ENCODE assay signal across 27 mouse cellular contexts in the genomic region with DNA sequence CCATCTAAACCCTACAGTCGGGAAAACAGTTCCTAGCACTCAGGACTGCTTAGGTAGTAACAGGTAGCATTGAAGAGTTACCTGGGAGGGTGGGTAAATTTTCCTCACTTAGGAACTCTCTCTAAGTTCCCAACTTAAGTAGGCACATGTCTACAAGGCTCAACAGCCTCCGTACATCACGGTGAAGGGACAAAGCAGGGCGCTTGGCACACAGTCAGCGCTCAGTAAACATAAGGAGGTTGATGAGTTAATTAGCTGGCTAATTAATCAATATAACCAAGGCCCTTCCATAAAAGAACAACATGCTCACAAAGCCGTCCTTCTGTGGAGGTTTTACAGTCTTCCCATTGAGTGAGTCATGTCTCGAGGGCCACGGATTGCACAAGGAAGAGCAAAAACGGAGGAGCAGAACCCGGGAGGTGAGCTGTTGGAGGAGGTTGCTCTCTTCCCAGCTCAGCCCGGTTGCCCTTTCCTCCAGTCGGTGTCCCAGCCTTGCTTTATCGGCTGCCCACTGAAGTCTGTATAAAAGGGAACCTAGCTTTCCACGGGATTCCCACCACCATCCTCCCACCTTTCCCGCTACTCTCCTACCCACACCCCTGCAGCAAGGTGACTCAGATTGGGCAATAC.
DNase-seq lines count a peak whose midpoint lies in the region; ATAC-seq lines count a peak whose summit lies in the region.
"Had no signal": no experiment of that assay in that cellular context is flagged by ENCODE, and none has a peak within 500 bp of the region (broad histone marks: within the 10 kb centered on the region; RNA-seq: fewer than 3 reads in every experiment).

No protein-coding gene starts in this region.

- peaks cover 44% of the 10 kb centered on the region for H3K27me3 ChIP-seq in forebrain, embryonic 13.5 days
- H3K27me3 ChIP-seq in forebrain, embryonic 15.5 days = peaks cover 19% of the 10 kb centered on the region
- no peaks in the 10 kb centered on the region for H3K27me3 ChIP-seq in intestine, embryonic 15.5 days (replicated peaks)
- H3K27me3 ChIP-seq: CH12.LX; embryonic facial prominence, embryonic 13.5 days; hindbrain, embryonic 12.5 days; limb, embryonic 12.5 days; liver, embryonic 15.5 days; neural tube, embryonic 12.5 days had no signal

- 61% methylated on average over 15 of the region's 15 CpGs for WGBS in forebrain, embryonic 13.5 days
- WGBS in forebrain, embryonic 15.5 days = 49% methylated on average over 15 of the region's 15 CpGs
- 80% methylated on average over 15 of the region's 15 CpGs for WGBS in intestine, embryonic 15.5 days

- H3K27ac ChIP-seq in forebrain, embryonic 13.5 days = no peak overlapping the region
- H3K27ac ChIP-seq in forebrain, embryonic 15.5 days (replicated peaks) = no peak overlapping the region
- no peak overlapping the region for H3K27ac ChIP-seq in intestine, embryonic 15.5 days
- H3K27ac ChIP-seq: embryonic facial prominence, embryonic 13.5 days; hindbrain, embryonic 12.5 days; layer of hippocampus, adult 2 months; left cerebral cortex, adult 2 months; limb, embryonic 12.5 days; liver, embryonic 15.5 days; midbrain, embryonic 10.5 days; neural tube, embryonic 12.5 days had no signal

- 0 out of 2 replicates have a peak, but pooled peaks cover 5% of the 10 kb centered on the region for H3K4me1 ChIP-seq in forebrain, embryonic 13.5 days
- no peaks in the 10 kb centered on the region for H3K4me1 ChIP-seq in forebrain, embryonic 15.5 days
- no peaks in the 10 kb centered on the region for H3K4me1 ChIP-seq in intestine, embryonic 15.5 days (replicated peaks)
- H3K4me1 ChIP-seq: liver, embryonic 15.5 days; neural tube, embryonic 12.5 days had no signal

- DNase-seq in adrenal gland, adult (ENCODE audit: inconsistent age in 2 of 2, low spot score in 1 of 2) = peak; percentile 72 to 87
- no peak for DNase-seq in adrenal gland, postnatal 4 days (ENCODE audit: low spot score in 2 of 2)
- no peak for DNase-seq in testis, postnatal 14 days (ENCODE audit: low spot score)
- no peak for DNase-seq in kidney, adult 18-20 months
- DNase-seq: cerebellum, adult 18-20 months; cerebellum, postnatal 10 days; gastrocnemius, postnatal 10 days; heart, postnatal 36 days; kidney, adult 2 months; kidney, postnatal 36 days; lung, embryonic 14.5 days; right cerebral cortex, postnatal 4 days had no signal

- no peak overlapping the region for H3K4me2 ChIP-seq in forebrain, embryonic 13.5 days
- no peak overlapping the region for H3K4me2 ChIP-seq in forebrain, embryonic 15.5 days (replicated peaks)
- no peak overlapping the region for H3K4me2 ChIP-seq in intestine, embryonic 15.5 days (replicated peaks)
- H3K4me2 ChIP-seq: embryonic facial prominence, embryonic 13.5 days; heart, embryonic 11.5 days; hindbrain, embryonic 12.5 days; limb, embryonic 12.5 days; liver, embryonic 15.5 days; lung, embryonic 14.5 days; neural tube, embryonic 12.5 days had no signal

- H3K36me3 ChIP-seq in forebrain, embryonic 13.5 days (ENCODE audit: poor library complexity, severe bottlenecking) = no peaks in the 10 kb centered on the region
- H3K36me3 ChIP-seq in forebrain, embryonic 15.5 days = no peaks in the 10 kb centered on the region
- H3K36me3 ChIP-seq in intestine, embryonic 15.5 days = no peaks in the 10 kb centered on the region
- H3K36me3 ChIP-seq: embryonic facial prominence, embryonic 13.5 days; hindbrain, embryonic 12.5 days; limb, embryonic 12.5 days; liver, embryonic 15.5 days; midbrain, embryonic 10.5 days; neural tube, embryonic 12.5 days had no signal

- ATAC-seq in forebrain, embryonic 13.5 days = peak; percentile 38; the same call in 1 of the 2 replicates
- ATAC-seq in forebrain, embryonic 15.5 days (replicated peaks) = no peak
- peak; percentile 71 for ATAC-seq in intestine, embryonic 15.5 days
- ATAC-seq: activated CD4-positive, CD25-positive, alpha-beta regulatory T cell, adult 4 months; midbrain, embryonic 16.5 days had no signal

- no peaks in the 10 kb centered on the region for H3K9me3 ChIP-seq in forebrain, embryonic 13.5 days (replicated peaks)
- H3K9me3 ChIP-seq in forebrain, embryonic 15.5 days = no peaks in the 10 kb centered on the region
- H3K9me3 ChIP-seq in intestine, embryonic 15.5 days = no peaks in the 10 kb centered on the region
- H3K9me3 ChIP-seq: embryonic facial prominence, embryonic 13.5 days; hindbrain, embryonic 12.5 days; limb, embryonic 12.5 days; liver, embryonic 15.5 days; midbrain, embryonic 10.5 days; neural tube, embryonic 12.5 days had no signal

- H3K4me3 ChIP-seq in forebrain, embryonic 13.5 days = no peak overlapping the region
- H3K4me3 ChIP-seq in forebrain, embryonic 15.5 days = no peak overlapping the region
- H3K4me3 ChIP-seq in intestine, embryonic 15.5 days (replicated peaks) = no peak overlapping the region
- H3K4me3 ChIP-seq: embryonic facial prominence, embryonic 13.5 days; hindbrain, embryonic 12.5 days; layer of hippocampus, adult 2 months; left cerebral cortex, adult 2 months; limb, embryonic 12.5 days; liver, embryonic 15.5 days; midbrain, embryonic 10.5 days; neural tube, embryonic 12.5 days had no signal

- no peak overlapping the region for H3K9ac ChIP-seq in forebrain, embryonic 13.5 days
- H3K9ac ChIP-seq in forebrain, embryonic 15.5 days (replicated peaks) = no peak overlapping the region
- H3K9ac ChIP-seq in intestine, embryonic 15.5 days = no peak overlapping the region
- H3K9ac ChIP-seq: embryonic facial prominence, embryonic 13.5 days; hindbrain, embryonic 12.5 days; limb, embryonic 12.5 days; liver, embryonic 15.5 days; lung, embryonic 14.5 days; neural tube, embryonic 12.5 days had no signal

Comparison
In these comparisons a context has a peak if more than half of its experiments do, and no peak if none do; other contexts are left out.
1. DNase-seq: peak in adrenal gland, adult (2 of 2); none in adrenal gland, postnatal 4 days (0 of 2), testis, postnatal 14 days (single experiment) and kidney, adult 18-20 months (single experiment).